Mouse (Mus musculus) cerebellum, adult 2 months (tissue): ENCODE data around the gene Fhl2.

Experiments
- CTCF ChIP-seq: fragments of 200-500 bp; IDR thresholded peaks from 2 replicates; pipeline ENCODE4 v1.5.1; 2011; ENCODE audit warnings: low read depth, mild to moderate bottlenecking, control low read depth, low read length, moderate library complexity, borderline replicate concordance; ENCODE audit not compliant: insufficient read depth
- POLR2A ChIP-seq: fragments of 200-500 bp; IDR thresholded peaks from 2 replicates; pipeline ENCODE4 v1.6.1; 2011; ENCODE audit warnings: low read length, control low read depth, borderline replicate concordance; ENCODE audit not compliant: insufficient read depth

GRCm38 (mm10) chr1:43138268-43138812, 58.4 kb downstream of the Fhl2 start:
- no peak for TF ChIP-seq POLR2A
- TF ChIP-seq CTCF: no peak
